Mouse (Mus musculus) heart, embryonic 13.5 days (tissue): ENCODE data around the gene Lpar3. TPM values are rescaled to one million over a fixed set of nuclear protein-coding genes. Genes with fewer than 3 reads are reported as not detected.
A peak's percentile ranks its signal among the peaks of the same experiment; 100 is the strongest.

Experiments
- ATAC-seq: fragments of 200-750 bp; cut with Nextera tagmentation; 2 replicates; pipeline ENCODE4 v1.8.0; 2017; ENCODE audit warnings: moderate TSS enrichment; ENCODE audit not compliant: insufficient number of reproducible peaks, low FRiP score, low TSS enrichment; ENCODE audit errors: extremely low read depth
- H3K27ac ChIP-seq: fragments of 300-500 bp; sonication (generic); replicated peaks from 2 replicates; pipeline ENCODE4 v1.5.1; 2015; ENCODE audit warnings: moderate library complexity, mild to moderate bottlenecking, inconsistent platforms
- H3K27me3 ChIP-seq: fragments of 300-500 bp; sonication (generic); replicated peaks from 2 replicates; pipeline ENCODE4 v1.6.1; 2015; ENCODE audit warnings: mild to moderate bottlenecking, inconsistent platforms
- H3K36me3 ChIP-seq: fragments of 300-500 bp; sonication (generic); 2 replicates; pipeline ENCODE4 v1.6.1; 2015; ENCODE audit warnings: mild to moderate bottlenecking, inconsistent platforms
- H3K4me1 ChIP-seq: fragments of 300-500 bp; sonication (generic); 2 replicates; pipeline ENCODE4 v1.6.1; 2015; ENCODE audit warnings: inconsistent platforms
- H3K4me2 ChIP-seq: fragments of 300-500 bp; sonication (generic); 2 replicates; pipeline ENCODE4 v1.6.1; 2015; ENCODE audit warnings: inconsistent platforms, mild to moderate bottlenecking, moderate library complexity
- H3K4me3 ChIP-seq: fragments of 300-500 bp; sonication (generic); 2 replicates; pipeline ENCODE4 v1.5.1; 2015; ENCODE audit warnings: moderate library complexity, mild to moderate bottlenecking, inconsistent platforms
- H3K9ac ChIP-seq: fragments of 300-500 bp; sonication (generic); 2 replicates; pipeline ENCODE4 v1.6.1; 2015; ENCODE audit warnings: inconsistent platforms, mild to moderate bottlenecking, moderate library complexity
- H3K9me3 ChIP-seq: fragments of 300-500 bp; sonication (generic); 2 replicates; pipeline ENCODE4 v1.6.1; 2016; ENCODE audit warnings: inconsistent platforms
- WGBS: fragments of 180-500 bp; shearing (Covaris S2); methylation state at CpG from one replicate; pipeline ENCODE4 v1.1.7; 2015; ENCODE audit warnings: mixed read lengths; 5-methylcytosine and 5-hydroxymethylcytosine counted together
- polyA plus RNA-seq: library from polyadenylated mRNA; unstranded; fragments of >200 nt; fragmentation: Nextera tagmentation; extraction: Ambion mirVana; gene quantifications from 2 replicates; pipeline ENCODE4 v1.2.1, GENCODE M21; 2015

Lpar3 gene
- polyA plus RNA-seq = 44.7 and 49.7 TPM in 2 replicates

GRCm38 (mm10) chr3:146220776-146221486 is at the start of gene Lpar3:
Lpar3 (plus strand) TSS chr3:146220963.
- peaks cover 34% of the 10 kb centered on the region for H3K4me1 ChIP-seq
- under 1% methylated on average over 73 of the region's 73 CpGs for WGBS
- H3K27ac ChIP-seq = peak within 1 kb of the TSS; percentile 85

GRCm38 (mm10) chr3:146173030-146173429 is 47.7 kb upstream of the Lpar3 start:
- no peak overlapping the region for H3K27ac ChIP-seq
- peaks cover 4% of the 10 kb centered on the region for H3K4me1 ChIP-seq
- H3K9ac ChIP-seq = no peak overlapping the region
- H3K9me3 ChIP-seq = no peaks in the 10 kb centered on the region
- 50% methylated on average over 5 of the region's 5 CpGs for WGBS
- no peak overlapping the region for H3K4me2 ChIP-seq
- no peaks in the 10 kb centered on the region for H3K36me3 ChIP-seq
- H3K4me3 ChIP-seq = no peak overlapping the region
- no peaks in the 10 kb centered on the region for H3K27me3 ChIP-seq
- no peak for ATAC-seq

More at GRCm38 (mm10) chr3:146220776-146221486, at the start of gene Lpar3:
- H3K4me2 ChIP-seq = peak within 1 kb of the TSS; percentile 76
- ATAC-seq = peak; percentile 76
- no peaks in the 10 kb centered on the region for H3K36me3 ChIP-seq
- H3K4me3 ChIP-seq = peak within 1 kb of the TSS; percentile 76
- H3K27me3 ChIP-seq = peaks cover 12% of the 10 kb centered on the region; the same call in 1 of the 2 replicates
- no peaks in the 10 kb centered on the region for H3K9me3 ChIP-seq
- H3K9ac ChIP-seq = peak within 1 kb of the TSS; percentile 92

- no peak overlapping the region for H3K9ac ChIP-seq
- H3K9me3 ChIP-seq = no peaks in the 10 kb centered on the region
- peaks cover 10% of the 10 kb centered on the region for H3K4me1 ChIP-seq
- ATAC-seq = no peak
- no peak overlapping the region for H3K27ac ChIP-seq
- no peaks in the 10 kb centered on the region for H3K27me3 ChIP-seq
- no peak overlapping the region for H3K4me2 ChIP-seq
- no peaks in the 10 kb centered on the region for H3K36me3 ChIP-seq
- H3K4me3 ChIP-seq = no peak overlapping the region
- WGBS = 81% methylated on average over 9 of the region's 9 CpGs
Measured at GRCm38 (mm10) chr3:146174215-146174614, 46.5 kb upstream of the Lpar3 start.

GRCm38 (mm10) chr3:146177295-146177694 is 43.5 kb upstream of the Lpar3 start:
- WGBS = 57% methylated on average over 7 of the region's 7 CpGs
- no peak for ATAC-seq
- peak overlapping the region; percentile 38; the same call in 1 of the 2 replicates for H3K4me3 ChIP-seq

GRCm38 (mm10) chr3:146177748-146178582 is 42.8 kb upstream of the Lpar3 start:
- peak overlapping the region; percentile 38 for H3K4me3 ChIP-seq
- no peaks in the 10 kb centered on the region for H3K9me3 ChIP-seq
- ATAC-seq = no peak
- peaks cover 19% of the 10 kb centered on the region for H3K4me1 ChIP-seq
- no peaks in the 10 kb centered on the region for H3K36me3 ChIP-seq
- H3K9ac ChIP-seq = no peak overlapping the region
- no peak overlapping the region for H3K27ac ChIP-seq
- H3K4me2 ChIP-seq = peak overlapping the region; percentile 66
- 5% methylated on average over 16 of the region's 16 CpGs for WGBS
- H3K27me3 ChIP-seq = no peaks in the 10 kb centered on the region

More at GRCm38 (mm10) chr3:146177295-146177694, 43.5 kb upstream of the Lpar3 start:
- Histone ChIP-seq H3K27me3 (no peaks in the 10 kb centered on the region), H3K27ac (no peak overlapping the region), H3K36me3 (no peaks in the 10 kb centered on the region), H3K9ac (no peak overlapping the region), H3K9me3 (no peaks in the 10 kb centered on the region), H3K4me1 (peaks cover 19% of the 10 kb centered on the region), H3K4me2 (peak overlapping the region; percentile 66)

- Histone ChIP-seq H3K9me3 (no peaks in the 10 kb centered on the region), H3K27me3 (no peaks in the 10 kb centered on the region), H3K4me1 (peaks cover 27% of the 10 kb centered on the region), H3K4me3 (no peak overlapping the region), H3K36me3 (no peaks in the 10 kb centered on the region), H3K9ac (no peak overlapping the region), H3K27ac (peak overlapping the region; percentile 65), H3K4me2 (peak overlapping the region; percentile 45)
- no peak for ATAC-seq
- 33% methylated on average over 2 of the region's 2 CpGs for WGBS
Measured at GRCm38 (mm10) chr3:146180341-146180740, 40.4 kb upstream of the Lpar3 start.

GRCm38 (mm10) chr3:146180986-146181385 is 39.8 kb upstream of the Lpar3 start:
- no peaks in the 10 kb centered on the region for H3K9me3 ChIP-seq
- peaks cover 33% of the 10 kb centered on the region for H3K4me1 ChIP-seq
- no peaks in the 10 kb centered on the region for H3K36me3 ChIP-seq
- H3K4me3 ChIP-seq = no peak overlapping the region
- H3K27ac ChIP-seq = no peak overlapping the region
- no peak overlapping the region for H3K4me2 ChIP-seq
- H3K9ac ChIP-seq = no peak overlapping the region
- 38% methylated on average over 3 of the region's 3 CpGs for WGBS
- H3K27me3 ChIP-seq = no peaks in the 10 kb centered on the region
- no peak for ATAC-seq

GRCm38 (mm10) chr3:146184992-146185657 is 35.6 kb upstream of the Lpar3 start:
- Histone ChIP-seq H3K4me2 (peak overlapping the region; percentile 30), H3K27ac (0 out of 2 replicates have a peak overlapping the region, but pooled peaks have one; percentile 20), H3K9me3 (no peaks in the 10 kb centered on the region), H3K36me3 (no peaks in the 10 kb centered on the region), H3K4me1 (peaks cover 17% of the 10 kb centered on the region), H3K4me3 (no peak overlapping the region), H3K27me3 (no peaks in the 10 kb centered on the region), H3K9ac (0 out of 2 replicates have a peak overlapping the region, but pooled peaks have one; percentile 33)
- ATAC-seq = no peak
- 19% methylated on average over 13 of the region's 13 CpGs for WGBS

- Histone ChIP-seq H3K4me2 (no peak overlapping the region), H3K9me3 (no peaks in the 10 kb centered on the region), H3K4me3 (no peak overlapping the region), H3K36me3 (no peaks in the 10 kb centered on the region), H3K27me3 (no peaks in the 10 kb centered on the region), H3K4me1 (peaks cover 19% of the 10 kb centered on the region), H3K27ac (no peak overlapping the region), H3K9ac (no peak overlapping the region)
- ATAC-seq = no peak
- WGBS = 86% methylated on average over 10 of the region's 10 CpGs
Measured at GRCm38 (mm10) chr3:146186033-146186432, 34.7 kb upstream of the Lpar3 start.

- 66% methylated on average over 10 of the region's 10 CpGs for WGBS
- Histone ChIP-seq H3K4me1 (peaks cover 29% of the 10 kb centered on the region), H3K4me2 (no peak overlapping the region), H3K9me3 (no peaks in the 10 kb centered on the region), H3K9ac (no peak overlapping the region), H3K4me3 (no peak overlapping the region), H3K36me3 (no peaks in the 10 kb centered on the region), H3K27ac (no peak overlapping the region), H3K27me3 (no peaks in the 10 kb centered on the region)
- no peak for ATAC-seq
Measured at GRCm38 (mm10) chr3:146189933-146190332, 30.8 kb upstream of the Lpar3 start.

GRCm38 (mm10) chr3:146192507-146192906 is 28.3 kb upstream of the Lpar3 start:
- no peak overlapping the region for H3K4me3 ChIP-seq
- H3K27me3 ChIP-seq = no peaks in the 10 kb centered on the region
- 86% methylated on average over 1 of the region's 1 CpGs for WGBS
- H3K9me3 ChIP-seq = no peaks in the 10 kb centered on the region
- H3K4me2 ChIP-seq = no peak overlapping the region
- no peaks in the 10 kb centered on the region for H3K36me3 ChIP-seq
- H3K9ac ChIP-seq = no peak overlapping the region
- peaks cover 43% of the 10 kb centered on the region for H3K4me1 ChIP-seq
- no peak overlapping the region for H3K27ac ChIP-seq
- no peak for ATAC-seq
